Mouse (Mus musculus) hindbrain, embryonic 12.5 days (tissue): ENCODE data around the gene Ptchd3. TPM values are rescaled to one million over a fixed set of nuclear protein-coding genes. Genes with fewer than 3 reads are reported as not detected.

Experiments
- ATAC-seq: fragments of 200-750 bp; cut with Nextera tagmentation; 2 replicates; pipeline ENCODE4 v1.8.0; 2017; ENCODE audit warnings: moderate TSS enrichment; ENCODE audit not compliant: low FRiP score
- H3K27ac ChIP-seq: fragments of 300-500 bp; sonication (generic); 2 replicates; pipeline ENCODE4 v1.5.1; 2016; ENCODE audit warnings: mild to moderate bottlenecking
- H3K27me3 ChIP-seq: fragments of 300-500 bp; sonication (generic); 2 replicates; pipeline ENCODE4 v1.6.1; 2016; ENCODE audit warnings: mild to moderate bottlenecking
- H3K36me3 ChIP-seq: fragments of 300-500 bp; sonication (generic); 2 replicates; pipeline ENCODE4 v1.6.1; 2016; ENCODE audit warnings: mild to moderate bottlenecking
- H3K4me1 ChIP-seq: fragments of 300-500 bp; sonication (generic); 2 replicates; pipeline ENCODE4 v1.6.1; 2016
- H3K4me2 ChIP-seq: fragments of 300-500 bp; sonication (generic); replicated peaks from 2 replicates; pipeline ENCODE4 v1.6.1; 2016; ENCODE audit warnings: mild to moderate bottlenecking
- H3K4me3 ChIP-seq: fragments of 300-500 bp; sonication (generic); 2 replicates; pipeline ENCODE4 v1.5.1; 2016; ENCODE audit warnings: mild to moderate bottlenecking
- H3K9ac ChIP-seq: fragments of 300-500 bp; sonication (generic); 2 replicates; pipeline ENCODE4 v1.6.1; 2016; ENCODE audit warnings: mild to moderate bottlenecking, moderate library complexity
- H3K9me3 ChIP-seq: fragments of 300-500 bp; sonication (generic); replicated peaks from 2 replicates; pipeline ENCODE4 v1.6.1; 2016; ENCODE audit warnings: mild to moderate bottlenecking
- WGBS: fragments of 180-500 bp; shearing (Covaris S2); methylation state at CpG from one replicate; pipeline ENCODE4 v1.1.7; 2016; 5-methylcytosine and 5-hydroxymethylcytosine counted together
- polyA plus RNA-seq: library from polyadenylated mRNA; unstranded; fragments of >200 nt; fragmentation: Nextera tagmentation; extraction: Ambion mirVana; gene quantifications from 2 replicates; pipeline ENCODE4 v1.2.1, GENCODE M21; 2016

Gene Ptchd3
- 0.07 TPM in 1 of 2 replicates, not detected in the other for polyA plus RNA-seq

- Histone ChIP-seq H3K4me3 (no peak within 1 kb of the TSS), H3K27ac (no peak within 1 kb of the TSS), H3K9ac (no peak within 1 kb of the TSS), H3K4me1 (no peaks in the 10 kb centered on the region), H3K27me3 (peaks cover 9% of the 10 kb centered on the region), H3K4me2 (0 out of 2 replicates have a peak within 1 kb of the TSS, but pooled peaks have one; percentile 17), H3K36me3 (no peaks in the 10 kb centered on the region), H3K9me3 (peaks cover 5% of the 10 kb centered on the region; the same call in 1 of the 2 replicates)
- WGBS: 68% methylated on average over 17 of the region's 18 CpGs
- no peak for ATAC-seq
Measured at GRCm38 (mm10) chr11:121829947-121830346, at the start of gene Ptchd3. Ptchd3 (plus strand) TSS chr11:121830247.

GRCm38 (mm10) chr11:121781831-121782230 lies 48.2 kb upstream of the Ptchd3 start:
- ATAC-seq: no peak
- Histone ChIP-seq H3K36me3 (no peaks in the 10 kb centered on the region), H3K4me1 (no peaks in the 10 kb centered on the region), H3K27ac (no peak overlapping the region), H3K4me2 (no peak overlapping the region), H3K27me3 (no peaks in the 10 kb centered on the region), H3K4me3 (no peak overlapping the region), H3K9me3 (no peaks in the 10 kb centered on the region), H3K9ac (no peak overlapping the region)
- WGBS: 86% methylated on average over 1 of the region's 1 CpGs

GRCm38 (mm10) chr11:121787456-121787855 lies 42.6 kb upstream of the Ptchd3 start:
- Histone ChIP-seq H3K4me3 (no peak overlapping the region), H3K36me3 (no peaks in the 10 kb centered on the region), H3K9me3 (no peaks in the 10 kb centered on the region), H3K4me1 (no peaks in the 10 kb centered on the region), H3K27me3 (no peaks in the 10 kb centered on the region), H3K4me2 (no peak overlapping the region), H3K27ac (no peak overlapping the region), H3K9ac (no peak overlapping the region)
- no peak for ATAC-seq

- H3K4me3 ChIP-seq: no peak overlapping the region
- H3K27me3 ChIP-seq: no peaks in the 10 kb centered on the region
- H3K4me1 ChIP-seq: no peaks in the 10 kb centered on the region
- no peaks in the 10 kb centered on the region for H3K36me3 ChIP-seq
- H3K27ac ChIP-seq: no peak overlapping the region
- H3K9me3 ChIP-seq: no peaks in the 10 kb centered on the region
- H3K4me2 ChIP-seq: no peak overlapping the region
- WGBS: 90% methylated on average over 3 of the region's 3 CpGs
- no peak for ATAC-seq
- H3K9ac ChIP-seq: no peak overlapping the region
Measured at GRCm38 (mm10) chr11:121789566-121789965, 40.5 kb upstream of the Ptchd3 start.

DNA sequence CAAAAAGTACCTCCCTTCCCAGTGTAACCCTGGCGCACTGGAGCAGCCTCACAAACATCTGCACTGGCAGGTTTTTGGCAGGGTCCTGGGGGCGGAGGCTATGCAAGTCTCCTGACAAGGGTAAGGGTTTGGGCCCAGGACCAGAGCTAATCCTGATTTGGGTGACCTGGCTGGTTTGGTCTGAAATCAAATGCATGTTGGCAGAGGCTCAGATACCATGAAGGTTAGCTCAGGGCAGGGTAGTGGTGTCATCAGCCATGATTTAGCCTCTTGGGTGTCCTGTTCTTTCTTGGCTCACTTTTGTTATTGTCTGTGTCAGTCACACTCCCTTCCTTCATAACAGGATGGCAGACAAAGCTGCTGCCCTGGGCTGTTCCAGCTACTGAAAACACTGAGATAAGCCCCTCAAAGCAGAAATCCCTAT lies 39.4 kb upstream of the Ptchd3 start:
- 89% methylated on average over 2 of the region's 2 CpGs for WGBS
- H3K4me3 ChIP-seq: no peak overlapping the region
- H3K27me3 ChIP-seq: no peaks in the 10 kb centered on the region
- H3K9ac ChIP-seq: no peak overlapping the region
- no peaks in the 10 kb centered on the region for H3K4me1 ChIP-seq
- no peaks in the 10 kb centered on the region for H3K9me3 ChIP-seq
- no peaks in the 10 kb centered on the region for H3K36me3 ChIP-seq
- no peak overlapping the region for H3K27ac ChIP-seq
- H3K4me2 ChIP-seq: no peak overlapping the region
- no peak for ATAC-seq

DNA sequence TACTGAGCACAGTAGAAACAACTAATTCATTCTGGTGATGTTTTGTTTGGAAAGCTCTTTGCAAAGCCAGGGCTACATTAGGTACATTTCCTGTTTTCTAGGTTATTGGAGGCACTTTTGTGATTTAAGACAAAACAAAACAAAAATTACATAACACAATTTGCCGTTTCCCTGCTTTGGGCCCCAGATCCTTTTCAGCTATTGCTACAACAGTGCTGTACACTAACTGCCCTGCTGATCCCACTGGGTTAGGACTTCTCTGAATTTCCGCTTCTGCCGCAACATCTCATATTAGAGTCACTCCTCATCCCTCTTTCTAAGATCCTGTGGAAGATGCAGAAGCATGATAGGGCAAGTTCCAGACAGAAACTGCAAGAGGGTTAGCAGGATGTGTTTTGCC lies 38.6 kb upstream of the Ptchd3 start:
- H3K9ac ChIP-seq: no peak overlapping the region
- no peak overlapping the region for H3K4me3 ChIP-seq
- no peak overlapping the region for H3K4me2 ChIP-seq
- H3K9me3 ChIP-seq: no peaks in the 10 kb centered on the region
- H3K27ac ChIP-seq: no peak overlapping the region
- WGBS: 84% methylated on average over 3 of the region's 3 CpGs
- H3K27me3 ChIP-seq: no peaks in the 10 kb centered on the region
- no peaks in the 10 kb centered on the region for H3K4me1 ChIP-seq
- ATAC-seq: no peak
- H3K36me3 ChIP-seq: no peaks in the 10 kb centered on the region

- Histone ChIP-seq H3K9me3 (no peaks in the 10 kb centered on the region), H3K27me3 (no peaks in the 10 kb centered on the region), H3K27ac (no peak overlapping the region), H3K36me3 (no peaks in the 10 kb centered on the region), H3K9ac (no peak overlapping the region), H3K4me3 (no peak overlapping the region), H3K4me2 (no peak overlapping the region), H3K4me1 (no peaks in the 10 kb centered on the region)
- WGBS: 68% methylated on average over 1 of the region's 1 CpGs
- no peak for ATAC-seq
Measured at GRCm38 (mm10) chr11:121791991-121792390, 38.1 kb upstream of the Ptchd3 start.

GRCm38 (mm10) chr11:121793530-121793929 lies 36.5 kb upstream of the Ptchd3 start:
- ATAC-seq: no peak
- no peaks in the 10 kb centered on the region for H3K4me1 ChIP-seq
- H3K4me3 ChIP-seq: no peak overlapping the region
- no peaks in the 10 kb centered on the region for H3K36me3 ChIP-seq
- no peak overlapping the region for H3K9ac ChIP-seq
- no peak overlapping the region for H3K4me2 ChIP-seq
- H3K9me3 ChIP-seq: no peaks in the 10 kb centered on the region
- WGBS: 85% methylated on average over 3 of the region's 3 CpGs
- H3K27ac ChIP-seq: no peak overlapping the region
- H3K27me3 ChIP-seq: no peaks in the 10 kb centered on the region

- H3K27me3 ChIP-seq: no peaks in the 10 kb centered on the region
- H3K4me3 ChIP-seq: no peak overlapping the region
- 67% methylated on average over 3 of the region's 3 CpGs for WGBS
- H3K27ac ChIP-seq: no peak overlapping the region
- no peak overlapping the region for H3K4me2 ChIP-seq
- no peaks in the 10 kb centered on the region for H3K36me3 ChIP-seq
- no peak for ATAC-seq
- no peak overlapping the region for H3K9ac ChIP-seq
- H3K9me3 ChIP-seq: no peaks in the 10 kb centered on the region
- H3K4me1 ChIP-seq: no peaks in the 10 kb centered on the region
Measured at GRCm38 (mm10) chr11:121794186-121794585, 35.9 kb upstream of the Ptchd3 start.

DNA sequence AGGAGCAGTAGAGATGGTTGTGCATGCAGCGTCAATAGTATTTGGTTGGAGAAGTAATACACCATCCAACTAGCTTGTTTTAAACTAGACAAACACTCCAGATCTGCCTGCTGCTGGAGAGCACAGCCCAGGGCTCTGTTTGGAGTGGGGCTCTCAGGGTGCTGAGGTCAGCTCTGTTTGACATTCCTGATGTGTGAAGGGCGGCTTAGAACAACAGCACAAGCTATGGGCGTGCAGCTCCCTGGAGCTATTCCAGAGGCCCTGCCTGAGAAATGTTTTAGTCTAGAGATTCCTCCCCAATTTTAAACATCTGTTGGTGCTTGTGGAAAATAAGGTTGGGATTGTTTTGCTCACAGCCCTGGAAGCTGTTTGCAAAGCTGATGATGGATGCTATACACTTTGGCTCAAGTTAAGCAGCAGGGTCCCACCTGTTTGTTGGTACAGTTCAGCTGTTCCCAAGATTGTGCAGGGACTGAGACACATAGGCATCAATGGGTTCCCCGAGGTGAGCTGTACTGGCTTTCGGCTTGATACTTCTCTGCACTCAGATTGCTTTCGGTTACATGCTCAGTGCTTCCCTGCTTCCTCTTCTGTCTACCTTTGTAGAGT lies 35.4 kb upstream of the Ptchd3 start:
- Histone ChIP-seq H3K4me2 (no peak overlapping the region), H3K4me3 (no peak overlapping the region), H3K4me1 (no peaks in the 10 kb centered on the region), H3K27me3 (no peaks in the 10 kb centered on the region), H3K36me3 (no peaks in the 10 kb centered on the region), H3K9me3 (no peaks in the 10 kb centered on the region), H3K9ac (no peak overlapping the region), H3K27ac (no peak overlapping the region)
- no peak for ATAC-seq
- 54% methylated on average over 6 of the region's 6 CpGs for WGBS

GRCm38 (mm10) chr11:121795978-121796377 lies 34.1 kb upstream of the Ptchd3 start:
- Histone ChIP-seq H3K27me3 (no peaks in the 10 kb centered on the region), H3K27ac (no peak overlapping the region), H3K4me1 (no peaks in the 10 kb centered on the region), H3K9me3 (no peaks in the 10 kb centered on the region), H3K9ac (no peak overlapping the region), H3K4me3 (no peak overlapping the region), H3K36me3 (no peaks in the 10 kb centered on the region), H3K4me2 (no peak overlapping the region)
- 89% methylated on average over 2 of the region's 2 CpGs for WGBS
- ATAC-seq: no peak

DNA sequence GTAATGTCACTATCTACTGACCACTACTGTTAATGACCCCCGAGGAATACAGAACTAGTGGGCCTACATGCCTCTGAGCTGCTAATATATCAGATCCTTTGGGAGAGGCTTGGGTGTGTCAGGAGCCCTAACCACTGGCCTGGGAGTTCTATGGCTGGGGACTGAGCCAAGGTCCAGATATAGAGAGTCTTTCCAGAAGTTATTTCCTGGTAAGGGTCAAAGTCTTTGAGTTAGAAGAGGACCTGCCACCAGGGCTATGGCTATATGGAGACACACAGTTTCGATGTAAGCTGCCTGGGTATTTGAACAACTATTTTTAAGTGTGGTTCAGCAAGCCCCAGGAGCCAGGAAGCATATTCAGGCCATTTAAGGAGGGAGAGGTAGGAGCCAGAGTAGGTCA lies 31.5 kb upstream of the Ptchd3 start:
- Histone ChIP-seq H3K36me3 (no peaks in the 10 kb centered on the region), H3K4me1 (no peaks in the 10 kb centered on the region), H3K4me2 (no peak overlapping the region), H3K27ac (no peak overlapping the region), H3K9ac (no peak overlapping the region), H3K4me3 (no peak overlapping the region), H3K27me3 (no peaks in the 10 kb centered on the region), H3K9me3 (no peaks in the 10 kb centered on the region)
- ATAC-seq: no peak
- 85% methylated on average over 2 of the region's 2 CpGs for WGBS

DNA sequence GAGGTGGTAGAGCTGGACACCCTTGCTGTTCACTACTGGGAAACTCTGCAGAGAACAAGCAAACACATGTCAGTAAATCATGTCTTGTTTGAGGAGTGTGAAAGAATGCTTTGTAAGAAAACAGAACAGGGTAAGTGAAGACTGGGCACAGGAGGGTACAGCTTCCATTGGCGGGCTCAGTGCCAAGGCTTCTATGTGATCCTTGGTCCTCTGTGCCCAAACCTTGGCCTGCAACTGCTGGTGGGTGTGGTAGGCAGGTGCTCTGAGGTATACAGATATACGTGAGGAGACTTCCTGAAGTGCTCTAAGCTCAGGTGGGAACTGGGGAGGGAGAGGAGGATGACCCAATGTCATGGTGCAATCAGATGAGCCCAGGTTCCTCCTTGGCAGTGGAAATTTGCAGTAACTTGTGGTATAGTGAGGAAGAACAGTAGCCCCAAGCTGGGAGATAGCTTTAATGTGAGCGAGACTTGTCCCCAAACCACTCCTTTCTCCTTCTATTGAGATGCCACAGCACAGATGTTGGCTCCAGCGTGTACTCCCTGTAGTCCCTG lies 30.2 kb upstream of the Ptchd3 start:
- no peak overlapping the region for H3K27ac ChIP-seq
- 87% methylated on average over 4 of the region's 4 CpGs for WGBS
- ATAC-seq: no peak
- H3K9ac ChIP-seq: no peak overlapping the region
- H3K9me3 ChIP-seq: no peaks in the 10 kb centered on the region
- H3K4me2 ChIP-seq: no peak overlapping the region
- H3K36me3 ChIP-seq: no peaks in the 10 kb centered on the region
- H3K4me1 ChIP-seq: no peaks in the 10 kb centered on the region
- no peaks in the 10 kb centered on the region for H3K27me3 ChIP-seq
- no peak overlapping the region for H3K4me3 ChIP-seq
